Mouse (Mus musculus) lung, postnatal 0 days (tissue): Measurements from ENCODE around the gene Rcn2.

Experiments
- CTCF ChIP-seq: IDR thresholded peaks from 2 replicates; pipeline ENCODE4 v1.5.1; 2016; ENCODE audit warnings: antibody characterized with exemption, mild to moderate bottlenecking
- EP300 ChIP-seq: IDR thresholded peaks from 2 replicates; pipeline ENCODE4 v1.6.1; 2016; ENCODE audit warnings: antibody characterized with exemption, mild to moderate bottlenecking, control low read depth

DNA sequence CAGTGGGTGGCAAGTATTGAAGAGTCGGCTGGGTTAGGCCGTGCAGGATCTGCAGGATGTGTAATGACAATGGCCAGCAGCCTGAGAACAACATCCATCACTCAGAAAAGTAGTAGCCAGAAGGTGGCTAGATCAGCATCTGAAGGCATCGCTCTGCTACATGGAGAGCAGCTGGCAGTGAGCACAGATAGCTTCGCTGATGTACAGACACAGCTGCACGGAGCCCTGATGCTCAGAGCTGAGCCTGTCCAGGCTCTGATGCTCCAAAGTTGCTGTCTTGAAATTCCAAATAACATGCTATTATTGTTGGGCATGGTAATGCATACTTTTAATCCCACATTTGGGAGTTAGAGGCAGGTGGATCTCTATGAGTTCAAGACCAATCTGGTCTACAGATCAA lies 44.9 kb downstream of the Rcn2 start:
- TF ChIP-seq CTCF, result no peak
- no peak for TF ChIP-seq EP300
